Mouse (Mus musculus): Measurements from ENCODE around the gene Gli3. TPM values are rescaled to one million over a fixed set of nuclear protein-coding genes. Genes with fewer than 3 reads are reported as not detected.
A peak's percentile ranks its signal among the peaks of the same experiment; 100 is the strongest.

The Gli3 gene
- total and polyA plus RNA-seq, 2 experiments from 2014 or later: 3.4 to 6.4 TPM

DNA sequence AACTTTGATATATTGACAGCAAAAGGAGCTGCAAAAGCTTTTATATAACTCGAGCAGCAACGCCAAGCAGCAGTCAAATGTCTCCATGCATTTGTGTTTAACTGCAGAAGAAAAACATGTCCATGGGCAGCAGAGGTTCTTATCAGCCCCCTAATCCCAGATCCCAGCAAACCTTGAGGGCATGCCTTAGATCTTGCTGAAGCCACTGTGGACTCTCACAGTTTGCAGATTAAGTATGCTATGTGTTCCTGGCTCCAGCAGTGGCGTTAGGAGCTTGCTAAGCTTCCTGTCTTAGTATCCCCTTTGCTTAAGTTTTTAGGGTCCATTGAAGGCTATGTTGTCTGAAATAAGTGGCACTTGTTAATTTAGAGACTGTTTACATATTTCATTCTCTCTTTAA, 4.4 kb downstream of the Gli3 start:
- 28% methylated on average over 3 of the region's 3 CpGs for WGBS
- no peak for ATAC-seq
- Histone ChIP-seq H3K36me3 (ENCODE audit: insufficient read depth) (no peaks in the 10 kb centered on the region), H3K4me3 (ENCODE audit: low read depth, low read length) (no peak overlapping the region), H3K9me3 (ENCODE audit: low read length) (no peaks in the 10 kb centered on the region), H3K27me3 (ENCODE audit: insufficient read depth, low read length) (peaks cover 11% of the 10 kb centered on the region), H3K27ac (ENCODE audit: low read depth, low read length) (no peak overlapping the region), H3K9ac (no peak overlapping the region), H3K4me1 (ENCODE audit: insufficient read depth) (no peaks in the 10 kb centered on the region), H3K4me2 (ENCODE audit: low read depth) (no peak overlapping the region)
- DNase-seq: no peak
- TF ChIP-seq CTCF (IDR thresholded peaks at IDR 0.05; ENCODE audit: low read depth): no peak

DNA sequence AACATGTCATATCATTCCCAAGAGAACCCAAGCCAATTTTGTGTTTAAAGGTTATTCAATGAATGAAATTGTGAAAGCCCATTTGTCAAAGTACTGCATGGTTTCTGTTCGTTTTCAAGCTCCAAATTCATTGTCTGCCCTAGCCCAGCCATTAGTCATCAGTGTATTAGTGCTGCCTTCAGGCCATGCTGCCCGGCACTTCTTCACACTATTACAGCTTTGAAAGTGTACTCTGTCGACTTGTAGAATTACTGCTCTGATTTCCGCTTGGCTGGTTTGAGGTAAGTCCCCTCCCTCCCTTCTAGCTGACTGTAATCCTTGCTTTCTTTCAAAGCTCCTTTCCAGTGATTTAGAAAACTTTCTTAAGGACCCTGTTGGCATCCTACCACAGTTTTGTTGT, 5.4 kb downstream of the Gli3 start:
- no peak for TF ChIP-seq CTCF (IDR thresholded peaks at IDR 0.05; ENCODE audit: low read depth)
- H3K27me3 ChIP-seq (ENCODE audit: insufficient read depth, low read length): peaks cover 7% of the 10 kb centered on the region
- ATAC-seq (no peak), DNase-seq (no peak)
- no peak overlapping the region for H3K4me3 ChIP-seq (ENCODE audit: low read depth, low read length)
- H3K9me3 ChIP-seq (ENCODE audit: low read length): no peaks in the 10 kb centered on the region
- H3K9ac ChIP-seq: no peak overlapping the region
- 18% methylated on average over 4 of the region's 4 CpGs for WGBS
- H3K36me3 ChIP-seq (ENCODE audit: insufficient read depth): no peaks in the 10 kb centered on the region
- no peak overlapping the region for H3K4me2 ChIP-seq (ENCODE audit: low read depth)
- H3K27ac ChIP-seq (ENCODE audit: low read depth, low read length): no peak overlapping the region
- no peaks in the 10 kb centered on the region for H3K4me1 ChIP-seq (ENCODE audit: insufficient read depth)

GRCm38 (mm10) chr13:15470056-15470455, 7.0 kb downstream of the Gli3 start:
- ATAC-seq (no peak), DNase-seq (no peak)
- no peak for TF ChIP-seq CTCF (IDR thresholded peaks at IDR 0.05; ENCODE audit: low read depth)
- Histone ChIP-seq H3K9me3 (ENCODE audit: low read length) (no peaks in the 10 kb centered on the region), H3K9ac (no peak overlapping the region), H3K4me2 (ENCODE audit: low read depth) (no peak overlapping the region), H3K4me1 (ENCODE audit: insufficient read depth) (no peaks in the 10 kb centered on the region), H3K27ac (ENCODE audit: low read depth, low read length) (no peak overlapping the region), H3K36me3 (ENCODE audit: insufficient read depth) (no peaks in the 10 kb centered on the region), H3K4me3 (ENCODE audit: low read depth, low read length) (no peak overlapping the region), H3K27me3 (ENCODE audit: insufficient read depth, low read length) (no peaks in the 10 kb centered on the region)
- 56% methylated on average over 3 of the region's 3 CpGs for WGBS

DNA sequence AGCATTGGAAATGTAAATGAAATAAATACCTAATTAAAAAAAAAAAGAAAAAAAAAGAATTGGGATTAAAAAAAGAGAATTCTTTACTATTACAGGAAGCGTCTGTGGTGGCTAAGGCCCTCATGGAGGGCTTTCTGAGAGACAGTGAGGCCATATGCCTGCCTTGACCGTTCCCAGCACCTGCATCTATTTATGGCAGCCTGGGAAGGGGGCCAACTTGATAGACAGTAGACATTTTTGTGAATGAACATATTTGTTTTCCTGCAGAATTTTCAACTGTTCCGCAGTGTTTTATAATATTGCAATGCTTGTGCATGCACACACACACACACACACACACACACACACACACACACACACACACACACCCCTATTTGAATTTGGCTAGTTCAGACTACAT, 9.7 kb downstream of the Gli3 start:
- ATAC-seq (no peak), DNase-seq (no peak)
- Histone ChIP-seq H3K27ac (ENCODE audit: low read depth, low read length) (no peak overlapping the region), H3K4me2 (ENCODE audit: low read depth) (no peak overlapping the region), H3K36me3 (ENCODE audit: insufficient read depth) (no peaks in the 10 kb centered on the region), H3K27me3 (ENCODE audit: insufficient read depth, low read length) (no peaks in the 10 kb centered on the region), H3K4me3 (ENCODE audit: low read depth, low read length) (no peak overlapping the region), H3K4me1 (ENCODE audit: insufficient read depth) (no peaks in the 10 kb centered on the region), H3K9me3 (ENCODE audit: low read length) (no peaks in the 10 kb centered on the region), H3K9ac (no peak overlapping the region)
- TF ChIP-seq CTCF (IDR thresholded peaks at IDR 0.05; ENCODE audit: low read depth): no peak
- WGBS: 32% methylated on average over 3 of the region's 3 CpGs

DNA sequence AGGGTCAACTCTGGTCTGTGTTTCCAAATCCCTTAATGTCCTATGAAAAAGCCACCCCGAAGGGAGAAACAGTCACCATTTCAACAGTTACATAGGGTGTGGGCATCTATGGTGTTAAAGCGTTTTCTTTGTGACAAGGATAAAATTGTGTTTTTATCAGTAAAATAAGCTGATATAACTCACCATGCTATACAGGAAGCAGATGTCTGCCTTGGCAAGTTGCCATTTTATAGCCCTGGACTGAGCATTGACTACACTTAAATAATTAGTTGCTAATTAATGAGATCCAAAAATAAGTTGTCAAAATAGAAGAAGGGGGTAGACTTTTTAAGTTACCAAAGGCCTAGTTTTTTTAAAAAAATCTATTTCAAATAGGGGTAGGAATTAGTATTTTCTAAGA, 11.4 kb downstream of the Gli3 start:
- no peak for TF ChIP-seq CTCF (IDR thresholded peaks at IDR 0.05; ENCODE audit: low read depth)
- Histone ChIP-seq H3K27ac (ENCODE audit: low read depth, low read length) (no peak overlapping the region), H3K27me3 (ENCODE audit: insufficient read depth, low read length) (no peaks in the 10 kb centered on the region), H3K9me3 (ENCODE audit: low read length) (no peaks in the 10 kb centered on the region), H3K4me1 (ENCODE audit: insufficient read depth) (no peaks in the 10 kb centered on the region), H3K9ac (no peak overlapping the region), H3K4me2 (ENCODE audit: low read depth) (no peak overlapping the region), H3K4me3 (ENCODE audit: low read depth, low read length) (no peak overlapping the region), H3K36me3 (ENCODE audit: insufficient read depth) (no peaks in the 10 kb centered on the region)
- no peak for ATAC-seq
- no peak for DNase-seq
- 34% methylated on average over 2 of the region's 2 CpGs for WGBS

DNA sequence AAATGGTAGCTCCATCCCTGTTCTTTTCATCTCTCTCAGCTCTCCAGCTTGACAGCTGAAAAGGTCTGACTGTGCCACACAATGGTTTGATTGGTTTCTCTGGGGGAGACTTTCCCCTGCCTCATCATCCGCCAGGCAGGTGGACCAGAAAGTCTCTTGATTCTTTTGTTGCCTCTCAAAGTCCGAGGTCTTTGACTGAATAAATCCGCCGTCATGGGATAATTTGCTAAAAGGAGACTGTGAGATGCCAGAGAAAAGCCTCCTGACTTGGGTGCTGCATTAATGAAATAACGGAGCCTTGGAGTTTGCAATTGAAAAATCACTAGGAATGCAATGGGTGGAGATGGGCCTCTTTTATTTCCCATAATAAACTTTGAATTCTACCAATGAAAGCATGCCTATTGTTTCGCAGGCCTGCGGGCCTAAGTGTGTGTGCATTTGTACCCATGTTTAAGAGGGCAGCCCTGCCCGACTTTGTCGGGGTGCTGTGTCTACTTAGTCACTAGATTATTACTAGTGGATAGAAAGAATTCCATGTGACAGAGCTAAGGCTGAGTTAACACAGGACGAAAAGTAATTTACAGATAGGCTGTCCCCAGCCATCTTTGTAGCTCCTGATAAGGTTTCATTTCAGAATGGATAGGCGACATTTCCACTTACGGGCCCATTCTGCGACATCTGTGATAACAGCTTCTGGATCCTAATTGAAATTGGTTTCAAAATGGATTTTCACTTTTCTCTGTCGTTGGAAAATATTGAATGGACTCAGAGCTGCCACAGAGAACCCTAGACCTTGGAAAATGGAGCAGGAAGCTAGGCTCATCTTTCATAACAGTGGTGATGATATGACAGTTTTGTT, 23.2 kb downstream of the Gli3 start:
- peak overlapping the region; percentile 24; the same call in 1 of the 2 replicates for H3K4me2 ChIP-seq (ENCODE audit: low read depth)
- H3K9ac ChIP-seq: no peak overlapping the region
- H3K4me3 ChIP-seq (ENCODE audit: low read depth, low read length): no peak overlapping the region
- H3K27me3 ChIP-seq (ENCODE audit: insufficient read depth, low read length): no peaks in the 10 kb centered on the region
- H3K9me3 ChIP-seq (ENCODE audit: low read length): no peaks in the 10 kb centered on the region
- ATAC-seq (peak; percentile 23; the same call in 1 of the 2 replicates), DNase-seq (peak; percentile 60)
- no peak for TF ChIP-seq CTCF (IDR thresholded peaks at IDR 0.05; ENCODE audit: low read depth)
- no peaks in the 10 kb centered on the region for H3K4me1 ChIP-seq (ENCODE audit: insufficient read depth)
- WGBS: 21% methylated on average over 14 of the region's 14 CpGs
- H3K27ac ChIP-seq (ENCODE audit: low read depth, low read length): no peak overlapping the region
- H3K36me3 ChIP-seq (ENCODE audit: insufficient read depth): no peaks in the 10 kb centered on the region

- ATAC-seq (no peak), DNase-seq (no peak)
- Histone ChIP-seq H3K4me3 (ENCODE audit: low read depth, low read length) (no peak overlapping the region), H3K36me3 (ENCODE audit: insufficient read depth) (no peaks in the 10 kb centered on the region), H3K9ac (no peak overlapping the region), H3K27me3 (ENCODE audit: insufficient read depth, low read length) (no peaks in the 10 kb centered on the region), H3K4me1 (ENCODE audit: insufficient read depth) (no peaks in the 10 kb centered on the region), H3K27ac (ENCODE audit: low read depth, low read length) (no peak overlapping the region), H3K9me3 (ENCODE audit: low read length) (no peaks in the 10 kb centered on the region), H3K4me2 (ENCODE audit: low read depth) (no peak overlapping the region)
- TF ChIP-seq CTCF (IDR thresholded peaks at IDR 0.05; ENCODE audit: low read depth): no peak
- WGBS: 17% methylated on average over 7 of the region's 7 CpGs
Observed at GRCm38 (mm10) chr13:15487334-15487733, 24.3 kb downstream of the Gli3 start.

Data from forebrain, postnatal 0 days (tissue).